Mouse (Mus musculus) limb, embryonic 14.5 days (tissue): Measurements from ENCODE around the gene Akap11. TPM values are rescaled to one million over a fixed set of nuclear protein-coding genes. Genes with fewer than 3 reads are reported as not detected.

Source experiments
- ATAC-seq: fragments of 200-750 bp; cut with Nextera tagmentation; 2 replicates; pipeline ENCODE4 v1.8.0; 2017; ENCODE audit warnings: low read depth, moderate number of reproducible peaks, moderate TSS enrichment; ENCODE audit not compliant: low FRiP score
- DNase-seq: peaks from one replicate; pipeline ENCODE4 v3.0.0-alpha.2; 2015; ENCODE audit warnings: low spot score
- H3K27ac ChIP-seq: fragments of 300-500 bp; sonication (generic); replicated peaks from 2 replicates; pipeline ENCODE4 v1.5.1; 2014; ENCODE audit warnings: low read depth, mild to moderate bottlenecking, low read length, moderate library complexity, mixed read lengths
- H3K27me3 ChIP-seq: fragments of 300-500 bp; sonication (generic); 2 replicates; pipeline ENCODE4 v1.6.1; 2014; ENCODE audit warnings: low read length, mixed read lengths; ENCODE audit not compliant: control insufficient read depth, insufficient read depth
- H3K36me3 ChIP-seq: fragments of 300-500 bp; sonication (generic); 2 replicates; pipeline ENCODE4 v1.6.1; 2014; ENCODE audit warnings: mild to moderate bottlenecking, low read length, moderate library complexity, mixed read lengths; ENCODE audit not compliant: control insufficient read depth, insufficient read depth
- H3K4me1 ChIP-seq: fragments of 300-500 bp; sonication (generic); 2 replicates; pipeline ENCODE4 v1.6.1; 2014; ENCODE audit warnings: antibody characterized with exemption, low read length, mixed read lengths; ENCODE audit not compliant: control insufficient read depth, insufficient read depth
- H3K4me2 ChIP-seq: fragments of 300-500 bp; sonication (generic); replicated peaks from 2 replicates; pipeline ENCODE4 v1.6.1; 2014; ENCODE audit warnings: low read depth, mild to moderate bottlenecking, low read length, moderate library complexity; ENCODE audit not compliant: severe bottlenecking
- H3K4me3 ChIP-seq: fragments of 300-500 bp; sonication (generic); replicated peaks from 2 replicates; pipeline ENCODE4 v1.5.1; 2014; ENCODE audit warnings: low read length
- H3K9ac ChIP-seq: fragments of 300-500 bp; sonication (generic); 2 replicates; pipeline ENCODE4 v1.6.1; 2014; ENCODE audit warnings: mild to moderate bottlenecking, low read depth, low read length, moderate library complexity; ENCODE audit not compliant: severe bottlenecking
- H3K9me3 ChIP-seq: fragments of 300-500 bp; sonication (generic); 2 replicates; pipeline ENCODE4 v1.6.1; 2016; ENCODE audit warnings: low read length; ENCODE audit not compliant: control insufficient read depth
- POLR2A ChIP-seq: fragments of 200-500 bp; IDR thresholded peaks from 2 replicates; pipeline ENCODE4 v1.8.0; 2012; ENCODE audit warnings: inconsistent platforms, mild to moderate bottlenecking, moderate library complexity, borderline replicate concordance; ENCODE audit not compliant: insufficient read depth, insufficient read length; ENCODE audit errors: extremely low read depth
- WGBS: fragments of 180-500 bp; shearing (Covaris S2); extraction: QIAGEN DNeasy Blood & Tissue Kit; methylation state at CpG from one replicate; pipeline ENCODE4 v1.1.7; 2014; 5-methylcytosine and 5-hydroxymethylcytosine counted together
- polyA plus RNA-seq, 2 experiments: library from polyadenylated mRNA; depleted of rRNA in 1 of 2; stranded (reverse) in 1 of 2; unstranded in 1 of 2; fragments of >200 nt; fragmentation: Nextera tagmentation in 1 of 2; extraction: Ambion mirVana in 1 of 2; gene quantifications; 2 replicates each; pipeline versions ENCODE4 v1.2.1 to v1.2.3; 2012 to 2014

The Akap11 gene
- polyA plus RNA-seq, 2 experiments = 19.1 to 26.9 TPM

GRCm38 (mm10) chr14:78491432-78491831 lies 45.2 kb downstream of the Akap11 start:
- Histone ChIP-seq H3K4me2 (no peak overlapping the region), H3K9me3 (no peaks in the 10 kb centered on the region), H3K27ac (no peak overlapping the region), H3K4me1 (no peaks in the 10 kb centered on the region), H3K27me3 (no peaks in the 10 kb centered on the region), H3K9ac (no peak overlapping the region), H3K36me3 (peaks cover 37% of the 10 kb centered on the region), H3K4me3 (no peak overlapping the region)
- ATAC-seq = no peak
- no peak for TF ChIP-seq POLR2A
- no peak for DNase-seq

- no peaks in the 10 kb centered on the region for H3K4me1 ChIP-seq
- H3K9ac ChIP-seq = no peak overlapping the region
- no peak overlapping the region for H3K4me3 ChIP-seq
- WGBS = 23% methylated on average over 14 of the region's 14 CpGs
- H3K27ac ChIP-seq = no peak overlapping the region
- DNase-seq (peak; percentile 74), ATAC-seq (peak; percentile 89)
- H3K36me3 ChIP-seq = no peaks in the 10 kb centered on the region
- peak overlapping the region; percentile 32 for H3K4me2 ChIP-seq
- H3K9me3 ChIP-seq = no peaks in the 10 kb centered on the region
- no peak for TF ChIP-seq POLR2A
- H3K27me3 ChIP-seq = no peaks in the 10 kb centered on the region
These were observed 54.0 kb downstream of the Akap11 start for GRCm38 (mm10) chr14:78482385-78483231.

- no peaks in the 10 kb centered on the region for H3K9me3 ChIP-seq
These were observed 62.5 kb downstream of the Akap11 start for GRCm38 (mm10) chr14:78474058-78474457.

GRCm38 (mm10) chr14:78470714-78471113 lies 65.9 kb downstream of the Akap11 start:
- no peaks in the 10 kb centered on the region for H3K4me1 ChIP-seq
- H3K4me2 ChIP-seq = no peak overlapping the region
- DNase-seq (no peak), ATAC-seq (no peak)
- H3K27me3 ChIP-seq = no peaks in the 10 kb centered on the region
- no peak overlapping the region for H3K27ac ChIP-seq
- no peak overlapping the region for H3K9ac ChIP-seq
- TF ChIP-seq POLR2A = no peak
- no peak overlapping the region for H3K4me3 ChIP-seq
- 88% methylated on average over 4 of the region's 4 CpGs for WGBS
- no peaks in the 10 kb centered on the region for H3K9me3 ChIP-seq
- no peaks in the 10 kb centered on the region for H3K36me3 ChIP-seq

More at GRCm38 (mm10) chr14:78474058-78474457, 62.5 kb downstream of the Akap11 start:
- ATAC-seq (no peak), DNase-seq (no peak)
- WGBS = 94% methylated on average over 3 of the region's 3 CpGs
- TF ChIP-seq POLR2A = no peak
- Histone ChIP-seq H3K27ac (no peak overlapping the region), H3K36me3 (no peaks in the 10 kb centered on the region), H3K4me3 (no peak overlapping the region), H3K4me2 (no peak overlapping the region), H3K27me3 (no peaks in the 10 kb centered on the region), H3K9ac (no peak overlapping the region), H3K4me1 (no peaks in the 10 kb centered on the region)

- DNase-seq = no peak
- ATAC-seq = no peak; the same call in 1 of the 2 replicates
- H3K9ac ChIP-seq = no peak overlapping the region
- H3K27me3 ChIP-seq = no peaks in the 10 kb centered on the region
- no peak overlapping the region for H3K4me3 ChIP-seq
- no peak overlapping the region for H3K27ac ChIP-seq
- H3K36me3 ChIP-seq = no peaks in the 10 kb centered on the region
- no peaks in the 10 kb centered on the region for H3K9me3 ChIP-seq
- TF ChIP-seq POLR2A = no peak
- no peaks in the 10 kb centered on the region for H3K4me1 ChIP-seq
- H3K4me2 ChIP-seq = no peak overlapping the region
- WGBS = 78% methylated on average over 7 of the region's 7 CpGs
These were observed 67.6 kb downstream of the Akap11 start for GRCm38 (mm10) chr14:78468991-78469390.

- no peak overlapping the region for H3K27ac ChIP-seq
These were observed 68.6 kb downstream of the Akap11 start for GRCm38 (mm10) chr14:78467994-78468393.

More at GRCm38 (mm10) chr14:78467994-78468393, 68.6 kb downstream of the Akap11 start:
- TF ChIP-seq POLR2A = no peak
- Histone ChIP-seq H3K4me2 (no peak overlapping the region), H3K36me3 (no peaks in the 10 kb centered on the region), H3K4me3 (no peak overlapping the region), H3K9me3 (no peaks in the 10 kb centered on the region), H3K9ac (no peak overlapping the region), H3K27me3 (no peaks in the 10 kb centered on the region), H3K4me1 (no peaks in the 10 kb centered on the region)
- WGBS = 95% methylated on average over 4 of the region's 4 CpGs
- ATAC-seq = no peak
- DNase-seq = no peak
